Mouse (Mus musculus) adrenal gland, postnatal 14 days (tissue): ENCODE measurements around the gene G430095P16Rik. TPM values are rescaled to one million over a fixed set of nuclear protein-coding genes. Genes with fewer than 3 reads are reported as not detected.

Experiments used
- DNase-seq: peaks from one replicate; pipeline ENCODE4 v3.0.0; 2021; ENCODE audit warnings: mixed read lengths
- total RNA-seq: library from RNA; stranded (reverse); gene quantifications from 2 replicates; pipeline ENCODE4 v1.2.3, GENCODE M21; 2021

G430095P16Rik gene
- total RNA-seq, 1 experiment from 2014 or later = 0.52 TPM

- DNase-seq = no peak
These were observed 317 bp upstream of the G430095P16Rik start for GRCm38 (mm10) chr8:84722530-84722849.

DNA sequence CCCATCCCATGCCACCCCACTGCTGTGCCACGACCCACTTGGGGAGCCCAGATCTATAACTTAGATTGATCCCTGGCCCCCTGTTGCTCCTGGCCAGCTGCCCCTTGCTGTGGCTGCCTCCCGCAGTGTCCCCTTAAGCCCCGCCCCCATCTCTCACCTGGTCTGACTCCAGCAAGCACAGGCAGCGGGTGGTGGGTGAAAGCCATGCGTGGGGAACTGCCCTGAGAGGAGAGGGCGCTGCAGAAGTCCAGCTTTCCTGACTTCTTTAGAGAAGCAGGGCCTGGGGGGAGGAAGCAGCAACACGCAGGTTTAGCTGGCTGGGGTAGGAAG, 729 bp downstream of the G430095P16Rik start:
- DNase-seq = no peak

DNA sequence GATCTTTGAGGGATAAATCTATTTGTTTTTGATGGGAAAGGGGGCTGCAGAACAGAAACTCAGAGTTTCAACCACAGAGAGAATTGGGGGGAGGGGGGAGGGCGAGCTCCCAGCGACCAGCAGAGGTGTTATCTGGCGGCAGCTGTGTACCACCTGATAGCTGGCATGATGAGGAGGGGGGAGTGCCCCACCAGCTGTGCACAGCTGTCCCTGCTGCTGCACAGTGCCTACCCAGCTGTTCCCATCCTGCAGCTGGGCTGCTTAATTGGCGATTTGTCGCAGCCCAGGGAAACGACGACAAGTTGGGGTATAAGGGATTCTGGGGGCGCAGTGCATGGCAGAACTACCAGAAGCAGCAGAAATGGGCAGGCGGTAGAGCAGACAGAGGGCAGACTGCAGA, 1.9 kb downstream of the G430095P16Rik start:
- DNase-seq = no peak

DNA sequence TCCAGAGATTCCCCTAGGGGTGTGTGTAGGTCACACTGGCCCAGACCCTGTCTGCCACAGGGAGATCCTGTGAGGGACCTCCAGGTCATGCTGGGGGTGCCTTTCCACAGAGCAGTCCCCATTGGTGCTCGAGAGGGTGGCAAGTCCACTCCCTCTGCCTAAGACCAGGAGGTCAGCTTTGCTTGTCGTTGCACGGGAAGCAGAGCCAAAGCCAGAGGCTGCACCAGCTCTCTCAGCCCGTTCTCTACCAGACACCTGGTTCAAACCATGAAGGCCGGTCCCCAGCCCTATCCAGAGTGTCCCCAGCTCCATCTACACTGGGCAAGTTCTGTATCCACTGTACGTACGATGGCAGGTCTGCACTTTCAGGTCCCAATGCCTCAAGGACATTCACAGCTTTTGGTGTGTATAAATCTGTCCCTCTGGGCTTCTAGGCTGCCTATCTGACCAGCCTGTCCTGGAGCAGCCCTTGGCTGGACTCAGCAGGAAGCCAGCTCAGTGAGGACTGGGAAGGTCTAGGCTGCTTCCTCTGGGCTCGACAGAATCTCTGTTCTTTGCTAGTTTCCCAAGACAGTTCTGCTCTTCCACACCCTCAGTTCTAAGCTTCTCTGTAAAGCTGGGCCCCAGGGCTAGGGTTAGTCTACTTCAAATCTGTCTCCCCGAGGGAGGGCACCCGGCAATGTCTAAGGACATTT, 2.6 kb downstream of the G430095P16Rik start:
- no peak for DNase-seq

GRCm38 (mm10) chr8:84725941-84726259, 3.1 kb downstream of the G430095P16Rik start:
- peak; percentile 53 for DNase-seq

- no peak for DNase-seq
These were observed 5.7 kb downstream of the G430095P16Rik start for GRCm38 (mm10) chr8:84728474-84728873.

- DNase-seq = no peak
These were observed 7.1 kb downstream of the G430095P16Rik start for GRCm38 (mm10) chr8:84729921-84730362.

DNA sequence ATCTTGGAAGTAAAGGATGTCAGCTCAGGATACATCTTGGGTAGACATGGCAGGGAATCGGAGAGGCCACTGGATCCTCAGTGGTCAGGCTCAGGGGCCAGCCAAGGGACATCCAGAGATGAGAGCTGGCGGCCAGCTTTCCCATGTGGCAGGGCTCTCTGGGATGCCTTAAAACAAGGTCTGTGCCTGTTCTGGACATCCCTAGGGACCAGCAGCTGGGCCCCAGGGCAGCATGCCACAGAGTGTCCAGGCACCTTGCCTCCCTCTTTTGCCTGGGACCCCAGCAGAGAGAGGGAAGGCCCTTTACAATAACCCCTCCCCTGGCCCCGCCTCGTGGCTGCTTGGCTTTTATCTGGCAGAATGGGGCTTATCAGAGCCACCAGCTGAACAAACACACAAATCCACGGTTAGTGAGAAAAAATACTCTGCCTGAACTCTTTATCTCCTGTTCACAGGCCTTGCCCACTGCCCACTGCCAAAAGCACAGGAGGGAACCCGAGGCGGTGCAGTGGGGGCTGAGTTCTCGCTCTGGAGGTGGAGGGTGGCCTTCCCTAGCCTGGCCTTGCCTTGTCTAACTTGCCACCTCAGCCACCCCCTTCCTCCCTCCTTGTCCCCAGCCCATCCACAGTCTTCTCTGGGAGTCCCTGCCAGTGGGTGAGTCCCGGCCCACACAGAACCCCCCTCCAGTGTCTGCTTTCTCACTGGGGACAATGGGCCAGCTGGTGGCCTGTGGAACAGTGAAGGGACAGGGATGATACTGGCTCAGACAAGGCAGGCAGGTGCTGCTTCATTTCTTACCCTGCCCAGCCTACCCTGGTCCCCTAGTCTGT, 7.9 kb downstream of the G430095P16Rik start:
- DNase-seq = no peak

GRCm38 (mm10) chr8:84731371-84732177, 8.8 kb downstream of the G430095P16Rik start:
- peak; percentile 66 for DNase-seq

DNA sequence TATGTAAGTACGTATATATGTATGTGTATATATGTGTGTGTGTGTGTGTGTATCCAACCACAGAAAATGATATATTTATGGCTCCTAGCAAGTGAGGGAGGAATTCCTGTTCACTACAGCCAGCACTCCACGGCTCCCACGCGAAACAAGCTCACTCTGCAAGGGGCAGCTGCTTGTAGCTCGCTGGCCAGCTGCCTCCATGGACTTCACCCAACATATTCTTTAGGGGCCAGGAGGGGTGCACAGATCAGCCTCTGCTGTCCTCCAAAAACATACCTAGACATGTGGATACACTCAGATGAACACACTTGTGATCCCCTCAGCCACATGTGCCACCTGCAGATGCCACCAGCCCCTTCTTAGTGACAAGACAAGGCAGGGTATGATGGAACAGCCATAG, 9.7 kb downstream of the G430095P16Rik start:
- DNase-seq = no peak

DNA sequence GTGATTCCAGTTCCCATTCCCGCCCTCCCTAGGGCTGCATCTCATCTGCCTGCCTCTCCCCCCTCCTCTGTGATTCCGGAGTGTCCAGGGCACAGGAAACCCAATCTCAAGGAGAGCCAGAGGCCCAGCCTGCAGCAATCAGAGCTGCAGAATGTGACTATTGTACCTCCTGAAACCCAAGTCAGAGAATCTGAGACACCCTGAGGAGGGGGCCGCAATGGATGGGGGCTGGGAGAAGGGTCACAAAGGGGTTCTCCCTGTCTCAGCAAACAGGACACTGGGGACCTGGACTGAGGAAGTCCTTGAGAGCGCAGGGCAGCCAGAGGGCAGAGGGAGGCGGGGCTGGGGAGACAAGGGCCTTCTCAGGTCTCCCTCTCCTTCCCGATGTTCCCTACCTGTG, 10.2 kb downstream of the G430095P16Rik start:
- no peak for DNase-seq

DNA sequence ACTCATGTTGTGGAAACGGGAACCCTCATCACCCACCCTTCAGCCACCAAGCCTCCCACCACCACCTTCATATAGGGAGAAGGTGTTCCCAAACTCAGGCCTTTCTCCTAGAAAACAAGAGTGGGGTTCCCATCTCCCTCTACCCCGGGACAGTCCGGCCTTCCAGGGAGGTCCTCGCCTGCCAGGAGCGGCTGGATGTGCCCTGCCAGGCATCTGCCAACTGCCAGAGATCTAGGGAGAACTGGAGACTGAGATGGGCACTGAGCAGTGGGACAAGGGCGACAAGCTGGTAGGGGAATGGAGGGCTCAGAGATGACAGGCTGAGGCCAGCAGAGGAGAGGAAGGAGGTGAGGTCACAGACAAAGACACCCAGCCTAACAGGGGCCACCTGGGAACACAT, 11.2 kb downstream of the G430095P16Rik start:
- DNase-seq = no peak

- no peak for DNase-seq
These were observed 11.9 kb downstream of the G430095P16Rik start for GRCm38 (mm10) chr8:84734680-84735079.

GRCm38 (mm10) chr8:84735597-84735996, 12.8 kb downstream of the G430095P16Rik start:
- no peak for DNase-seq

- no peak for DNase-seq
These were observed 13.7 kb downstream of the G430095P16Rik start for GRCm38 (mm10) chr8:84736521-84736920.

DNA sequence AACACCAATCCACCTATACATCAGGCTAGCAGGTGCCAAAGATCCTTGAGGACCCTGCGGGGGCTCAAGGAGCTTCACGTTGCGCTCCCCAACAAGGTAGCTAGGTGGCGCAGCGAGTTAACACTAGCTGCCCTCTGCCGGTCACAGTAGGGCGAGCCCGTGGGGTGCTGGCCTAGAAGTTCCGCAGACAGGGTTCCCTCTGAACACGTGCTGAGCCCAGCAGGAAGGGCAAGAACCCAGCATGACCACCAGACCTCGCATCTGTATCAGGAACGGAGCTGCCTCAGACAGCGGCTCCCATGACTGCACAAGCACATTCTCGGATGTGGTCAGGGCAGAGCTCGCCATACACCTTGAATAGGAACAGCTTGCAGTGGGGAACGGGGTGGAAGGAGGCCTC, 14.8 kb downstream of the G430095P16Rik start:
- peak; percentile 88 for DNase-seq

DNA sequence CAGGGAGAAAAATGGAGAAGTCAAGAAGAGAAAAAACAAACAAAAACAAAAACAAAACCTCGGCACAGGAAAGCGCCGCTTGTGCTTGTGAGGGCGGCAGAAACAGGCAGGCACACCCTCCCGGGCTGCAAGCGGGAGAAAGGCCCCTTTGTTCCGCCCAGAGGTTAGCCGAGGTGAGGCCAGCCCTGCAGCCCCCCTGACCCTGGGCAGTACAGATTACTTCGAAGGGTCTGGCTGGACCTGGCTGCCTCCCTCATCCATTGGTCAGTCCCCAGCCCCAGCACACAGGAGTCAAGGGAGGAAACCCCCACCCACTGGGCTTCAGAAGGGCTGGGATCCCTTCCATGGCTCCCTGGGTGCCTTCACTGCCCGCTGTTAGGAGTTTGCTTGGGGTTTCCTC, 15.5 kb downstream of the G430095P16Rik start:
- no peak for DNase-seq

DNA sequence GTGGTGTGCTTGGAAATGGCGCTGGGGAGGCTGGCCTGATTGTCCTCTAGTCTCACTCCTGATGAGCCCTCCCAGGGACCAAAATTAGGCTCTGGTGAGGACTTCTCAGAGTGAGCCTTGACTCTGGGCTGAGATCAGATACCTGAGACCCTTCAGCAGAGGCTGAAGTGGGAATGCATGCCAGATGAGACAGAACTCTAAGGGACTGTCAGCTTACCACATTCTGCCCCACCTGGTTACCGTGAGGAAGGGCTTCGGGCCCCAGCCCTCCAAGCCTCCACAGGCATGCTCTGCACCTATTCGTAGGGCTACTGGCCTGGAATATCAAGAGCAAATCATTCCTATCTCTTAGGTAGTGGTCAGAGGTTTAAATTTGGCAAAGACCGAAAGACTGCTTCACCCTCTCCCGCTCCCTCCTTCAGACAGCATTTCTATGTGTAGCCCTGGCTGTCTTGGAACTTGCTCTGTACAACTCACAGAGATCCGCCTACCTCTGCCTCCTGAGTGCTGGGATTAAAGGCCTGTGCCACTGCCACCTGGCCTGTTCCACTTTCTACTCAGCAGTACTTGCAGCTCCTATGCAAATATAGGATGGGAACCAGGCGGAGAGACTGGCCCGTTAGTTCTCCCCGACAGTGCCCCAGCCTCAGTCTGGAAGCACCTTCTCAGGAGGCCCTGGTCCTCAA, 16.1 kb downstream of the G430095P16Rik start:
- DNase-seq = no peak

DNA sequence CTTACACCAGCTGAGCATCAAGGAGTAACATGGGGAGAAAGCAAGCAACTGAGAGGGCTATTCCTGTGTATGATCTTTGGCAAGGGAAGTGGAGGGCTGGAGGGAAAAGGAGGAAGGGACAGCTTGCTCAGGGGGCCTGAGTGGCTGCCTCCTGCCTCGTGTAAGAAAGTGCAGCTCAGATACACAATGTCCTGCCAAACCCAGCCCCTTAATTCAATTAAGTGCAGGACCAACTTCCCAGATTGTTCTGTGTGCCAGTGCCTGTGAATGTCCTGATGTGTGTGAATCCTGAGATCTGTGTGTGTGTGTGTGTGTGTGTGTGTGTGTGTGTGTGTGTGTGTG, 16.6 kb downstream of the G430095P16Rik start:
- no peak for DNase-seq

DNA sequence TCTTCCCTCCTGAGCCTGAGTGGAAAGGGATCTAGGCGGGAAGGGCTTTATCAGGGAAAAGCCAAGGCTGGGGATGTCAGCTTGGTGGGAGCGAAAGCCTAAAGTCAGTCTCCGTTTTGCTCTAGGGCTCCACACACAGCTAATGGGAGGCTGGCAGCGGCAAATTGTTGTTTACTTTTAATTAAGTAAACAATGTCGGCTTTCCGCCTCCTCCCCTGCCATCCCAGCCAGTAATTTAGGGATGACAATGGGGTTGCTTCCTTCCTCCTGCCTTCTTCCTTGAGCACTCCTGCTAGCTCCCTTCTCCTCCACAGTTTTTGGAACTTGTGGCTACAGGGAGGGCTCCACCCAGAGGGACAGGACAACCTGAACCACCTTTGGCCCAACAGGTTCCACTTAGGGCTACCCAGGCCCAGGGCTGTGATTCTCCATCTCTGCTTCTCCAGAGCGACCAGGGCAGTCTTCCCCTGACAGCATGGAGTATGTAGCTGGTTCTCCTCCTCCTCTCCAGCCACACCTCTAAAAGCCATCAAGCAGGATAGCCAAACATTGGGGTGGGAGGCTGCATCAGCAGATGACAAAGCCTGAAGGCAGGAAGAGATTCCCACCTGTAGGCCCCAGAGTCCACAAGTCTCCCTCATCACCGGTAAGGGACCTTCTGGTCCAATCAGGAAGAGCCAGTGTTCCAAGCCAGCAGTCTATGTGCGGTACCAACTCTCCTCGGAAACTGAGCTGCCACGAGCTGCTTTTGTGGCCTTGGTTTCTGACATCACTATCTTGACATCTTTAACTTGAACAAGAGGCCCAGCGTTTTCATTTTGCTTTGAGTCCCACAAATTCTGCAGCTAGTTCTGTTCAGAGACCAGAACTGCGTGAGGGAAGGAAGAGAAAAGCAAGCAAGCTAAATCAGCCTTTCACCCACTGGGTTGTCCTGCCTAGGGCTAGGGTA, 18.4 kb downstream of the G430095P16Rik start:
- no peak for DNase-seq
